Mouse (Mus musculus): ENCODE results near the gene Gmppb.

Gene Gmppb

GRCm38 (mm10) chr9:108051184-108051930, 2.3 kb downstream of the Gmppb start:
- in situ Hi-C loops (cut with MboI, MseI) = no loop called here

GRCm38 (mm10) chr9:108051931-108052220, 2.8 kb downstream of the Gmppb start:
- in situ Hi-C loops (cut with MboI, MseI) = no loop called here

GRCm38 (mm10) chr9:108052411-108052810, 3.4 kb downstream of the Gmppb start:
- in situ Hi-C loops (cut with MboI, MseI) = no loop called here

GRCm38 (mm10) chr9:108052885-108053664, 4.0 kb downstream of the Gmppb start, which contains the start of gene Amigo3:
TSS of gene Amigo3 (plus strand) at chr9:108053159.
- in situ Hi-C loops (cut with MboI, MseI) = no loop called here

GRCm38 (mm10) chr9:108053665-108054225, 4.7 kb downstream of the Gmppb start:
- in situ Hi-C loops (cut with MboI, MseI) = no loop called here

GRCm38 (mm10) chr9:108054331-108055040, 5.4 kb downstream of the Gmppb start:
- in situ Hi-C loops (cut with MboI, MseI) = loop anchor here (5.0 kb wide), 1 partner anchor 37 kb away; no protein-coding TSS in a partner anchor

- in situ Hi-C loops (cut with MboI, MseI) = loop anchor here (5.0 kb wide), 1 partner anchor 38 kb away; no protein-coding TSS in a partner anchor
Measured at GRCm38 (mm10) chr9:108055061-108055460, 6.0 kb downstream of the Gmppb start.

- in situ Hi-C loops (cut with MboI, MseI) = loop anchor here (5.0 kb wide), 1 partner anchor 38 kb away; no protein-coding TSS in a partner anchor
Measured at GRCm38 (mm10) chr9:108055661-108056237, 6.7 kb downstream of the Gmppb start.

GRCm38 (mm10) chr9:108056361-108057261, 7.6 kb downstream of the Gmppb start:
- in situ Hi-C loops (cut with MboI, MseI) = loop anchor here (5.0 kb wide), 1 partner anchor 39 kb away; no protein-coding TSS in a partner anchor

- in situ Hi-C loops (cut with MboI, MseI) = loop anchor here (5.0 kb wide), 1 partner anchor 40 kb away; no protein-coding TSS in a partner anchor
Measured at GRCm38 (mm10) chr9:108057262-108057562, 8.2 kb downstream of the Gmppb start.

GRCm38 (mm10) chr9:108058291-108058690, 9.2 kb downstream of the Gmppb start:
- in situ Hi-C loops (cut with MboI, MseI) = loop anchor here (5.0 kb wide), 1 partner anchor 41 kb away; no protein-coding TSS in a partner anchor

GRCm38 (mm10) chr9:108062142-108062541, 13.1 kb downstream of the Gmppb start:
- in situ Hi-C loops (cut with MboI, MseI) = no loop called here

- in situ Hi-C loops (cut with MboI, MseI) = no loop called here
Measured at GRCm38 (mm10) chr9:108063361-108063760, 14.3 kb downstream of the Gmppb start.

- in situ Hi-C loops (cut with MboI, MseI) = loop anchor here (5.0 kb wide), 2 partner anchors 103 to 153 kb away; no protein-coding TSS in a partner anchor
Measured at GRCm38 (mm10) chr9:108065491-108066011, 16.5 kb downstream of the Gmppb start.

- in situ Hi-C loops (cut with MboI, MseI) = loop anchor here (5.0 kb wide), 2 partner anchors 105 to 155 kb away; no protein-coding TSS in a partner anchor
Measured at GRCm38 (mm10) chr9:108067199-108067598, 18.2 kb downstream of the Gmppb start.

- in situ Hi-C loops (cut with MboI, MseI) = loop anchor here (5.0 kb wide), 2 partner anchors 106 to 156 kb away; no protein-coding TSS in a partner anchor
Measured at GRCm38 (mm10) chr9:108067900-108068299, 18.9 kb downstream of the Gmppb start.

- in situ Hi-C loops (cut with MboI, MseI) = loop anchor here (5.0 kb wide), 2 partner anchors 107 to 157 kb away; no protein-coding TSS in a partner anchor
Measured at GRCm38 (mm10) chr9:108069007-108069406, 20.0 kb downstream of the Gmppb start.

- in situ Hi-C loops (cut with MboI, MseI) = loop anchor here (5.0 kb wide), 2 partner anchors 107 to 157 kb away; no protein-coding TSS in a partner anchor
Measured at GRCm38 (mm10) chr9:108069529-108069928, 20.5 kb downstream of the Gmppb start.

- in situ Hi-C loops (cut with MboI, MseI) = no loop called here
Measured at GRCm38 (mm10) chr9:108071801-108072200, 22.8 kb downstream of the Gmppb start.

Data from T-helper 1 cell (primary cell).